ENCODE assay signal across 8 mouse cellular contexts in the genomic region with DNA sequence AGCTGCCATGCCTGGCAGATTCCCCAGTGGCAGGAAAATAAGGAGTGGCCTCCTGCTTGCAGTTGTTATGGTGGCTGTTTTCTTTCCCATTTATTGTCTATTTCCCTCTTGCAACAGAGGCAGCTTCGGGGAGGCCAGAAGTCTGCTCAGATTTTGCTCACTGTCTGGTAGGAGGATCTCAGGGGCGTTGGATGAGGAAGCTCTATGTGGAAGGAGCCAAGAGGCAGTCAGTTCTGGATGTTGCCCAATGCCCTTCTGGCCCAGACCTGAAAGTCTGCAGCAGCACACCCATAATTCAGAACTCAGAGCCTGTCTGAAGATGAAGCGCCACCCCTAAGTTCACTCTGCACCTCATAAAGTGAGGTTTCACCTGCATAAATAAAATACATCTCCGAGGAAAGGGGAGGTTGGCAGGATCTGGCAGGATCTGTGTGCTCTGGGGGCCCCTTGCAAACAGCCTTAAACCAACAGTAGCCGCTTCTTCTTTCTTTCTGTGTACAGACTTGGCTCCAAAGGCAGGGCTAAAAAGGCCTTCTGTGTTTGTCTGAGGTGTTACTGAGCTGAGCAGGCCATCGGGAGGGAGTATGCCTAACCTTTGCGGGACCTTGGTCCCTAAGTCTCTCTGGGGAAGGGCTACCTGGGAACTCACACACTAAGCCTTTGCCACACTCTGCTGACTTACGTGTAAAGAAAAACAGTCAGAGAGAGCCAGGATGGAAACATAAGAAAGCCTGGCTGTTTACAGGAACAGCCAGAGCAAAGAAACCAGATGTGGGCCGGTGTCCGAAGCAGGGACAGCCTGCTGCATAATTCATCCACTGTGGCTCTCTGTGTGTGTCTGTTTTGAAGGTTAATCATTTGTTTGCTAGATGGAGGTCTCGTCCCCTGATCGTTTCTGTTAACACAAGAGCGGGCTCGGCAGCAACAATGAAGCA.
DNase-seq lines count a peak whose midpoint lies in the region; ATAC-seq and TF ChIP-seq lines count a peak whose summit lies in the region.
"Had no signal": no experiment of that assay in that cellular context is flagged by ENCODE, and none has a peak within 500 bp of the region (broad histone marks: within the 10 kb centered on the region; RNA-seq: fewer than 3 reads in every experiment).

No protein-coding gene starts in this region.

- no peaks in the 10 kb centered on the region for H3K9me3 ChIP-seq in embryonic facial prominence, embryonic 15.5 days (replicated peaks)
- H3K9me3 ChIP-seq in kidney, embryonic 14.5 days (ENCODE audit: control insufficient read depth, low read length) = no peaks in the 10 kb centered on the region
- no peaks in the 10 kb centered on the region for H3K9me3 ChIP-seq in neural tube, embryonic 13.5 days
- H3K9me3 ChIP-seq: neural tube, embryonic 12.5 days had no signal

- WGBS in embryonic facial prominence, embryonic 15.5 days = 45% methylated on average over 14 of the region's 14 CpGs
- 17% methylated on average over 14 of the region's 14 CpGs for WGBS in kidney, embryonic 14.5 days
- WGBS in neural tube, embryonic 13.5 days = 65% methylated on average over 14 of the region's 14 CpGs
- WGBS in thymus, adult 2 months = 84% methylated on average over 14 of the region's 14 CpGs

- peak overlapping the region; percentile 73 for H3K27ac ChIP-seq in embryonic facial prominence, embryonic 15.5 days (replicated peaks)
- peak overlapping the region; percentile 43; the same call in 1 of the 2 replicates for H3K27ac ChIP-seq in kidney, embryonic 14.5 days (ENCODE audit: low read depth, low read length)
- peak overlapping the region; percentile 28; the same call in 1 of the 2 replicates for H3K27ac ChIP-seq in neural tube, embryonic 13.5 days (replicated peaks)
- H3K27ac ChIP-seq in thymus, adult 2 months (ENCODE audit: control insufficient read depth, insufficient read depth, low read length) = no peak overlapping the region
- H3K27ac ChIP-seq: neural tube, embryonic 12.5 days had no signal

- H3K4me1 ChIP-seq in embryonic facial prominence, embryonic 15.5 days = peaks cover 24% of the 10 kb centered on the region
- H3K4me1 ChIP-seq in kidney, embryonic 14.5 days (ENCODE audit: control insufficient read depth, insufficient read depth, low read length) = peaks cover 13% of the 10 kb centered on the region; the same call in 1 of the 2 replicates
- peaks cover 12% of the 10 kb centered on the region for H3K4me1 ChIP-seq in neural tube, embryonic 13.5 days (replicated peaks)
- H3K4me1 ChIP-seq in thymus, adult 2 months (replicated peaks; ENCODE audit: control insufficient read depth, insufficient read depth, low read length) = no peaks in the 10 kb centered on the region
- H3K4me1 ChIP-seq: neural tube, embryonic 12.5 days had no signal

- H3K36me3 ChIP-seq in embryonic facial prominence, embryonic 15.5 days = no peaks in the 10 kb centered on the region
- H3K36me3 ChIP-seq in kidney, embryonic 14.5 days (ENCODE audit: control insufficient read depth, insufficient read depth, low read length) = no peaks in the 10 kb centered on the region
- no peaks in the 10 kb centered on the region for H3K36me3 ChIP-seq in neural tube, embryonic 13.5 days
- no peaks in the 10 kb centered on the region for H3K36me3 ChIP-seq in thymus, adult 2 months (ENCODE audit: control insufficient read depth, insufficient read depth, low read length)
- H3K36me3 ChIP-seq: neural tube, embryonic 12.5 days had no signal

- H3K9ac ChIP-seq in embryonic facial prominence, embryonic 15.5 days = no peak overlapping the region
- no peak overlapping the region for H3K9ac ChIP-seq in kidney, embryonic 14.5 days (ENCODE audit: low read depth, low read length)
- no peak overlapping the region for H3K9ac ChIP-seq in neural tube, embryonic 13.5 days
- H3K9ac ChIP-seq: neural tube, embryonic 12.5 days had no signal

- TF ChIP-seq CTCF in thymus, adult 2 months (IDR thresholded peaks at IDR 0.05; ENCODE audit: borderline replicate concordance, control insufficient read depth, extremely low read depth, insufficient read depth, low read length, poor library complexity) = no peak

- no peaks in the 10 kb centered on the region for H3K27me3 ChIP-seq in embryonic facial prominence, embryonic 15.5 days
- H3K27me3 ChIP-seq in kidney, embryonic 14.5 days (ENCODE audit: control insufficient read depth, insufficient read depth, low read length) = no peaks in the 10 kb centered on the region
- H3K27me3 ChIP-seq in neural tube, embryonic 13.5 days = no peaks in the 10 kb centered on the region
- no peaks in the 10 kb centered on the region for H3K27me3 ChIP-seq in thymus, adult 2 months (ENCODE audit: control insufficient read depth, insufficient read depth, low read length)
- H3K27me3 ChIP-seq: neural tube, embryonic 12.5 days had no signal

- H3K4me2 ChIP-seq in embryonic facial prominence, embryonic 15.5 days (replicated peaks) = no peak overlapping the region
- no peak overlapping the region for H3K4me2 ChIP-seq in kidney, embryonic 14.5 days (replicated peaks; ENCODE audit: low read depth, low read length)
- no peak overlapping the region for H3K4me2 ChIP-seq in neural tube, embryonic 13.5 days
- H3K4me2 ChIP-seq: neural tube, embryonic 12.5 days had no signal

- ATAC-seq in embryonic facial prominence, embryonic 15.5 days (ENCODE audit: insufficient number of reproducible peaks, low FRiP score, low TSS enrichment, low read depth) = no peak
- ATAC-seq in kidney, embryonic 14.5 days (ENCODE audit: low FRiP score, low TSS enrichment) = peak; percentile 64; the same call in 1 of the 2 replicates
- no peak for ATAC-seq in neural tube, embryonic 13.5 days (ENCODE audit: low read depth)

- no peak for TF ChIP-seq POLR2A in thymus, adult 2 months (IDR thresholded peaks at IDR 0.05; ENCODE audit: control insufficient read depth, extremely low read depth, insufficient read depth, low read length, poor library complexity)

- no peak overlapping the region for H3K4me3 ChIP-seq in embryonic facial prominence, embryonic 15.5 days (replicated peaks)
- H3K4me3 ChIP-seq in kidney, embryonic 14.5 days (ENCODE audit: low read length) = no peak overlapping the region
- H3K4me3 ChIP-seq in neural tube, embryonic 13.5 days = no peak overlapping the region
- no peak overlapping the region for H3K4me3 ChIP-seq in thymus, adult 2 months (ENCODE audit: control insufficient read depth, insufficient read depth, low read length)
- H3K4me3 ChIP-seq: neural tube, embryonic 12.5 days had no signal

- peak; percentile 8 for DNase-seq in ovary, postnatal 36 days (ENCODE audit: low spot score)
- no peak for DNase-seq in ovary, postnatal 14 days (ENCODE audit: low spot score)
- no peak for DNase-seq in heart, adult 9 months (ENCODE audit: low spot score in 2 of 2)
- no peak for DNase-seq in thymus, adult 2 months
